Mouse (Mus musculus) thymus, adult 2 months (tissue): Measurements from ENCODE around the gene P3h1.

Source experiments
- CTCF ChIP-seq: fragments of 200-500 bp; IDR thresholded peaks from 2 replicates; pipeline ENCODE4 v1.5.1; 2012; ENCODE audit warnings: mild to moderate bottlenecking, control low read depth, low read length, moderate library complexity, borderline replicate concordance; ENCODE audit not compliant: control insufficient read depth, poor library complexity, insufficient read depth; ENCODE audit errors: extremely low read depth
- POLR2A ChIP-seq: fragments of 200-500 bp; IDR thresholded peaks from 2 replicates; pipeline ENCODE4 v1.6.1; 2012; ENCODE audit warnings: mild to moderate bottlenecking, low read length, control low read depth, moderate library complexity; ENCODE audit not compliant: control insufficient read depth, poor library complexity, insufficient read depth; ENCODE audit errors: extremely low read depth

GRCm38 (mm10) chr4:119198105-119198504, 34.6 kb upstream of the P3h1 start:
- TF ChIP-seq POLR2A: no peak
- TF ChIP-seq CTCF: no peak
